Mouse (Mus musculus) ES-Bruce4 (cell line): ENCODE results near the gene Actn3.

ENCODE experiments used
- CTCF ChIP-seq: IDR thresholded peaks from one replicate; pipeline ENCODE4 v1.8.1; 2011; ENCODE audit warnings: low read depth, low read length
- EP300 ChIP-seq: IDR thresholded peaks from 2 replicates; pipeline ENCODE4 v1.6.1; 2011; ENCODE audit warnings: low read depth, low read length; ENCODE audit not compliant: insufficient read depth
- POLR2A ChIP-seq: IDR thresholded peaks from one replicate; pipeline ENCODE4 v1.8.1; 2011; ENCODE audit warnings: low read length; ENCODE audit not compliant: insufficient read depth

DNA sequence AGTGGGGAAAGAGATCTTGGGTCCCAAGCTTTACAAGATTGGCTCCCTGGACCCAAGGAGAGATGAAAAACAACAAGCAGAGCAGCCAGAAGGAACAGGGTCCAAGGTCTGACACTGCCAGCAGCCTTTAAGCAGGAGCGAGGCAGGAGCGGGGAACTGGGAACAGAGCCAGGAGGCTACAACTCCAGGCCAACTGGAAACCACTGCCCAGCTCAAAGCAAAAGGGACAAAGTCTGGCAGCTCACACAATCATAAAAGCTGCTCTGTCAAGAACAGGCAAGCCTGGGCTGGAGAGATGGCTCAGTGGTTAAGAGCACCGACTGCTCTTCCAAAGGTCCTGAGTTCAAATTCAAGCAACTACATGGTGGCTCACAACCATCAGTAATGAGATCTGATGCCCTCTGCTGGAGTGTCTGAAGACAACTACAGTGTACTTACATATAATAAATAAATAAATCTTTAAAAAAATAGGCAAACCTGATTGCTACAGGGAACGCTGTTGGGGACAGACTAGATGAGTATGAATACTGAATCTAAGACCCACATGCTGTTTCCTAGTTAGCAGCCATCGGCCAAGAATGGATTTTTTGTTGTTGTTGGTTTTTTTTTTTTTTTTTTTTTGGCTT is 56.9 kb downstream of the Actn3 start:
- TF ChIP-seq CTCF (no peak), POLR2A (no peak), EP300 (no peak)
